Mouse (Mus musculus) hindbrain, postnatal 0 days (tissue): ENCODE data around the gene Htatip2. TPM values are rescaled to one million over a fixed set of nuclear protein-coding genes. Genes with fewer than 3 reads are reported as not detected.
A peak's percentile ranks its signal among the peaks of the same experiment; 100 is the strongest.

ENCODE experiments used
- ATAC-seq: fragments of 200-750 bp; cut with Nextera tagmentation; 2 replicates; pipeline ENCODE4 v1.8.0; 2017; ENCODE audit warnings: mild to moderate bottlenecking, moderate TSS enrichment, moderate library complexity
- DNase-seq: peaks from one replicate; pipeline ENCODE4 v3.0.0-alpha.2; 2015; ENCODE audit warnings: low spot score
- H3K27ac ChIP-seq: fragments of 300-500 bp; sonication (generic); 2 replicates; pipeline ENCODE4 v1.5.1; 2014; ENCODE audit warnings: mild to moderate bottlenecking
- H3K27me3 ChIP-seq: fragments of 300-500 bp; sonication (generic); 2 replicates; pipeline ENCODE4 v1.6.1; 2014; ENCODE audit warnings: low read length, mixed read lengths; ENCODE audit not compliant: insufficient read depth
- H3K36me3 ChIP-seq: fragments of 300-500 bp; sonication (generic); 2 replicates; pipeline ENCODE4 v1.6.1; 2014; ENCODE audit warnings: low read length, mixed read lengths; ENCODE audit not compliant: insufficient read depth
- H3K4me1 ChIP-seq: fragments of 300-500 bp; sonication (generic); 2 replicates; pipeline ENCODE4 v1.6.1; 2014; ENCODE audit warnings: antibody characterized with exemption, low read length, mixed read lengths; ENCODE audit not compliant: insufficient read depth
- H3K4me2 ChIP-seq: fragments of 300-500 bp; sonication (generic); 2 replicates; pipeline ENCODE4 v1.6.1; 2014; ENCODE audit warnings: low read depth, mild to moderate bottlenecking, low read length, moderate library complexity, mixed read lengths
- H3K4me3 ChIP-seq: fragments of 300-500 bp; sonication (generic); 2 replicates; pipeline ENCODE4 v1.5.1; 2014; ENCODE audit warnings: low read length
- H3K9ac ChIP-seq: fragments of 300-500 bp; sonication (generic); replicated peaks from 2 replicates; pipeline ENCODE4 v1.6.1; 2014; ENCODE audit warnings: mild to moderate bottlenecking, low read length, moderate library complexity, mixed read lengths
- H3K9me3 ChIP-seq: fragments of 300-500 bp; sonication (generic); 2 replicates; pipeline ENCODE4 v1.6.1; 2016; ENCODE audit warnings: low read length, mixed read lengths
- CTCF ChIP-seq: IDR thresholded peaks from 2 replicates; pipeline ENCODE4 v1.5.1; 2016; ENCODE audit warnings: antibody characterized with exemption, control low read depth, low read depth
- WGBS: fragments of 180-500 bp; shearing (Covaris S2); extraction: QIAGEN DNeasy Blood & Tissue Kit; methylation state at CpG from one replicate; pipeline ENCODE4 v1.1.7; 2014; 5-methylcytosine and 5-hydroxymethylcytosine counted together
- polyA plus RNA-seq: library from polyadenylated mRNA; unstranded; fragments of >200 nt; fragmentation: Nextera tagmentation; extraction: Ambion mirVana; gene quantifications from 2 replicates; pipeline ENCODE4 v1.2.1, GENCODE M21; 2015
- total RNA-seq: library from RNA; depleted of rRNA; stranded (reverse); fragments of >200 nt; gene quantifications from 2 replicates; pipeline ENCODE4 v1.2.3, GENCODE M21; 2014

Gene Htatip2
- total and polyA plus RNA-seq, 2 experiments from 2014 or later: 1.5 to 7.1 TPM

- Histone ChIP-seq H3K9ac (no peak overlapping the region), H3K27me3 (no peaks in the 10 kb centered on the region), H3K9me3 (no peaks in the 10 kb centered on the region), H3K4me1 (no peaks in the 10 kb centered on the region; the same call in 1 of the 2 replicates), H3K36me3 (peaks cover 12% of the 10 kb centered on the region; the same call in 1 of the 2 replicates), H3K27ac (no peak overlapping the region), H3K4me2 (no peak overlapping the region), H3K4me3 (no peak overlapping the region)
- 92% methylated on average over 2 of the region's 2 CpGs for WGBS
- DNase-seq: no peak
- ATAC-seq: no peak
- TF ChIP-seq CTCF: no peak
Measured at GRCm38 (mm10) chr7:49783017-49783416, 24.1 kb downstream of the Htatip2 start.

- no peak overlapping the region for H3K4me3 ChIP-seq
- no peaks in the 10 kb centered on the region for H3K27me3 ChIP-seq
- no peak overlapping the region for H3K27ac ChIP-seq
- peaks cover 15% of the 10 kb centered on the region; the same call in 1 of the 2 replicates for H3K36me3 ChIP-seq
- H3K4me1 ChIP-seq: no peaks in the 10 kb centered on the region
- ATAC-seq (no peak), DNase-seq (no peak)
- H3K9ac ChIP-seq: no peak overlapping the region
- H3K4me2 ChIP-seq: no peak overlapping the region
- H3K9me3 ChIP-seq: no peaks in the 10 kb centered on the region
- WGBS: 98% methylated on average over 7 of the region's 7 CpGs
- no peak for TF ChIP-seq CTCF
Measured at GRCm38 (mm10) chr7:49785141-49785540, 26.2 kb downstream of the Htatip2 start.

GRCm38 (mm10) chr7:49786618-49787382, 27.9 kb downstream of the Htatip2 start:
- 59% methylated on average over 12 of the region's 12 CpGs for WGBS
- Histone ChIP-seq H3K36me3 (peaks cover 21% of the 10 kb centered on the region; the same call in 1 of the 2 replicates), H3K4me3 (no peak overlapping the region), H3K27ac (no peak overlapping the region), H3K4me2 (no peak overlapping the region), H3K9ac (no peak overlapping the region), H3K4me1 (no peaks in the 10 kb centered on the region), H3K9me3 (no peaks in the 10 kb centered on the region), H3K27me3 (no peaks in the 10 kb centered on the region)
- DNase-seq (peak; percentile 91), ATAC-seq (peak; percentile 72)
- peak; percentile 80 for TF ChIP-seq CTCF

GRCm38 (mm10) chr7:49787383-49787645, 28.4 kb downstream of the Htatip2 start:
- Histone ChIP-seq H3K36me3 (peaks cover 17% of the 10 kb centered on the region; the same call in 1 of the 2 replicates), H3K9me3 (no peaks in the 10 kb centered on the region), H3K9ac (no peak overlapping the region), H3K4me1 (no peaks in the 10 kb centered on the region), H3K4me3 (no peak overlapping the region), H3K27me3 (no peaks in the 10 kb centered on the region), H3K4me2 (no peak overlapping the region), H3K27ac (no peak overlapping the region)
- no peak for ATAC-seq
- TF ChIP-seq CTCF: no peak
- 79% methylated on average over 3 of the region's 3 CpGs for WGBS
- DNase-seq: no peak

- 95% methylated on average over 2 of the region's 2 CpGs for WGBS
- no peaks in the 10 kb centered on the region for H3K9me3 ChIP-seq
- peaks cover 25% of the 10 kb centered on the region; the same call in 1 of the 2 replicates for H3K36me3 ChIP-seq
- DNase-seq (no peak), ATAC-seq (no peak)
- no peak overlapping the region for H3K4me2 ChIP-seq
- no peak overlapping the region for H3K4me3 ChIP-seq
- no peak overlapping the region for H3K27ac ChIP-seq
- H3K9ac ChIP-seq: no peak overlapping the region
- no peak for TF ChIP-seq CTCF
- no peaks in the 10 kb centered on the region for H3K4me1 ChIP-seq
- H3K27me3 ChIP-seq: no peaks in the 10 kb centered on the region
Measured at GRCm38 (mm10) chr7:49794304-49794703, 35.4 kb downstream of the Htatip2 start.

GRCm38 (mm10) chr7:49797171-49797570, 38.3 kb downstream of the Htatip2 start:
- H3K27ac ChIP-seq: no peak overlapping the region
- no peak overlapping the region for H3K4me2 ChIP-seq
- no peaks in the 10 kb centered on the region for H3K27me3 ChIP-seq
- 79% methylated on average over 1 of the region's 1 CpGs for WGBS
- no peaks in the 10 kb centered on the region for H3K9me3 ChIP-seq
- TF ChIP-seq CTCF: no peak
- peaks cover 18% of the 10 kb centered on the region; the same call in 1 of the 2 replicates for H3K36me3 ChIP-seq
- H3K4me1 ChIP-seq: no peaks in the 10 kb centered on the region
- DNase-seq: no peak
- H3K9ac ChIP-seq: no peak overlapping the region
- no peak overlapping the region for H3K4me3 ChIP-seq
- no peak for ATAC-seq

- ATAC-seq: no peak
- WGBS: 82% methylated on average over 6 of the region's 6 CpGs
- H3K36me3 ChIP-seq: peaks cover 9% of the 10 kb centered on the region
- H3K9me3 ChIP-seq: no peaks in the 10 kb centered on the region
- no peak for DNase-seq
- H3K9ac ChIP-seq: no peak overlapping the region
- H3K4me2 ChIP-seq: no peak overlapping the region
- H3K27ac ChIP-seq: no peak overlapping the region
- no peaks in the 10 kb centered on the region for H3K27me3 ChIP-seq
- TF ChIP-seq CTCF: no peak
- no peak overlapping the region for H3K4me3 ChIP-seq
- H3K4me1 ChIP-seq: no peaks in the 10 kb centered on the region
Measured at GRCm38 (mm10) chr7:49803511-49803910, 44.6 kb downstream of the Htatip2 start.
